Mouse (Mus musculus): ENCODE data around the gene Fth1. TPM values are rescaled to one million over a fixed set of nuclear protein-coding genes. Genes with fewer than 3 reads are reported as not detected.
A peak's percentile ranks its signal among the peaks of the same experiment; 100 is the strongest.

The Fth1 gene
- total and polyA plus RNA-seq, 2 experiments from 2014 or later, result 524 to 3,148 TPM

- TF ChIP-seq EP300 (IDR thresholded peaks at IDR 0.05; ENCODE audit: low read depth) (no peak), CTCF (IDR thresholded peaks at IDR 0.05; ENCODE audit: low read depth) (no peak)
- H3K4me2 ChIP-seq (ENCODE audit: low read depth, low read length), result no peak overlapping the region
- DNase-seq (ENCODE audit: low spot score) (no peak), ATAC-seq (ENCODE audit: insufficient read depth, low read depth) (no peak)
- peaks cover 24% of the 10 kb centered on the region for H3K36me3 ChIP-seq (replicated peaks; ENCODE audit: control insufficient read depth, insufficient read depth, low read length)
- no peaks in the 10 kb centered on the region for H3K27me3 ChIP-seq (ENCODE audit: control insufficient read depth, insufficient read depth, low read length)
- H3K4me3 ChIP-seq (ENCODE audit: low read depth, low read length), result no peak overlapping the region
- H3K27ac ChIP-seq (ENCODE audit: low read depth), result no peak overlapping the region
- H3K9ac ChIP-seq (replicated peaks; ENCODE audit: low read depth, low read length), result no peak overlapping the region
- H3K9me3 ChIP-seq (replicated peaks; ENCODE audit: control insufficient read depth, low read length), result no peaks in the 10 kb centered on the region
- H3K4me1 ChIP-seq (ENCODE audit: control insufficient read depth, insufficient read depth), result peaks cover 8% of the 10 kb centered on the region; the same call in 1 of the 2 replicates
Measured at GRCm38 (mm10) chr19:9987593-9987992, 7.2 kb downstream of the Fth1 start.

- ATAC-seq (ENCODE audit: insufficient read depth, low read depth), result no peak
- TF ChIP-seq EP300 (IDR thresholded peaks at IDR 0.05; ENCODE audit: low read depth) (no peak), CTCF (IDR thresholded peaks at IDR 0.05; ENCODE audit: low read depth) (peak; percentile 68)
- H3K4me2 ChIP-seq (ENCODE audit: low read depth, low read length), result no peak overlapping the region
- no peaks in the 10 kb centered on the region for H3K9me3 ChIP-seq (replicated peaks; ENCODE audit: control insufficient read depth, low read length)
- H3K27me3 ChIP-seq (ENCODE audit: control insufficient read depth, insufficient read depth, low read length), result no peaks in the 10 kb centered on the region
- H3K4me1 ChIP-seq (ENCODE audit: control insufficient read depth, insufficient read depth), result 0 out of 2 replicates have a peak, but pooled peaks cover 2% of the 10 kb centered on the region
- 55% methylated on average over 17 of the region's 17 CpGs for WGBS
- DNase-seq (ENCODE audit: low spot score), result no peak
- no peak overlapping the region for H3K4me3 ChIP-seq (ENCODE audit: low read depth, low read length)
- H3K36me3 ChIP-seq (replicated peaks; ENCODE audit: control insufficient read depth, insufficient read depth, low read length), result peaks cover 21% of the 10 kb centered on the region
- H3K9ac ChIP-seq (replicated peaks; ENCODE audit: low read depth, low read length), result no peak overlapping the region
- H3K27ac ChIP-seq (ENCODE audit: low read depth), result no peak overlapping the region
Measured at GRCm38 (mm10) chr19:9989171-9989883, 8.9 kb downstream of the Fth1 start.

- TF ChIP-seq CTCF (IDR thresholded peaks at IDR 0.05; ENCODE audit: low read depth) (no peak), EP300 (IDR thresholded peaks at IDR 0.05; ENCODE audit: low read depth) (no peak)
- Histone ChIP-seq H3K9me3 (replicated peaks; ENCODE audit: control insufficient read depth, low read length) (no peaks in the 10 kb centered on the region), H3K9ac (replicated peaks; ENCODE audit: low read depth, low read length) (no peak overlapping the region), H3K27me3 (ENCODE audit: control insufficient read depth, insufficient read depth, low read length) (no peaks in the 10 kb centered on the region), H3K36me3 (replicated peaks; ENCODE audit: control insufficient read depth, insufficient read depth, low read length) (peaks cover 15% of the 10 kb centered on the region), H3K27ac (ENCODE audit: low read depth) (no peak overlapping the region), H3K4me1 (ENCODE audit: control insufficient read depth, insufficient read depth) (0 out of 2 replicates have a peak, but pooled peaks cover 2% of the 10 kb centered on the region), H3K4me2 (ENCODE audit: low read depth, low read length) (no peak overlapping the region), H3K4me3 (ENCODE audit: low read depth, low read length) (no peak overlapping the region)
- DNase-seq (ENCODE audit: low spot score) (no peak), ATAC-seq (ENCODE audit: insufficient read depth, low read depth) (no peak)
Measured at GRCm38 (mm10) chr19:9989884-9990256, 9.5 kb downstream of the Fth1 start.

GRCm38 (mm10) chr19:9991304-9991703, 10.9 kb downstream of the Fth1 start:
- Histone ChIP-seq H3K36me3 (replicated peaks; ENCODE audit: control insufficient read depth, insufficient read depth, low read length) (peaks cover 1% of the 10 kb centered on the region; the same call in 1 of the 2 replicates), H3K9ac (replicated peaks; ENCODE audit: low read depth, low read length) (no peak overlapping the region), H3K4me1 (ENCODE audit: control insufficient read depth, insufficient read depth) (0 out of 2 replicates have a peak, but pooled peaks cover 2% of the 10 kb centered on the region), H3K27me3 (ENCODE audit: control insufficient read depth, insufficient read depth, low read length) (no peaks in the 10 kb centered on the region), H3K27ac (ENCODE audit: low read depth) (no peak overlapping the region), H3K9me3 (replicated peaks; ENCODE audit: control insufficient read depth, low read length) (no peaks in the 10 kb centered on the region), H3K4me2 (ENCODE audit: low read depth, low read length) (no peak overlapping the region), H3K4me3 (ENCODE audit: low read depth, low read length) (no peak overlapping the region)
- 28% methylated on average over 5 of the region's 5 CpGs for WGBS
- peak; percentile 73 for DNase-seq (ENCODE audit: low spot score)
- TF ChIP-seq EP300 (IDR thresholded peaks at IDR 0.05; ENCODE audit: low read depth), result no peak
- TF ChIP-seq CTCF (IDR thresholded peaks at IDR 0.05; ENCODE audit: low read depth), result peak; percentile 92
- ATAC-seq (ENCODE audit: insufficient read depth, low read depth), result peak; percentile 24; the same call in 1 of the 2 replicates

GRCm38 (mm10) chr19:9992011-9992958, 11.9 kb downstream of the Fth1 start:
- 55% methylated on average over 26 of the region's 26 CpGs for WGBS
- H3K27ac ChIP-seq (ENCODE audit: low read depth), result no peak overlapping the region
- H3K4me2 ChIP-seq (ENCODE audit: low read depth, low read length), result peak overlapping the region; percentile 46
- H3K36me3 ChIP-seq (replicated peaks; ENCODE audit: control insufficient read depth, insufficient read depth, low read length), result no peaks in the 10 kb centered on the region
- no peak overlapping the region for H3K4me3 ChIP-seq (ENCODE audit: low read depth, low read length)
- no peak overlapping the region for H3K9ac ChIP-seq (replicated peaks; ENCODE audit: low read depth, low read length)
- no peaks in the 10 kb centered on the region for H3K9me3 ChIP-seq (replicated peaks; ENCODE audit: control insufficient read depth, low read length)
- no peaks in the 10 kb centered on the region for H3K27me3 ChIP-seq (ENCODE audit: control insufficient read depth, insufficient read depth, low read length)
- 0 out of 2 replicates have a peak, but pooled peaks cover 2% of the 10 kb centered on the region for H3K4me1 ChIP-seq (ENCODE audit: control insufficient read depth, insufficient read depth)
- peak; percentile 3; the same call in 1 of the 2 replicates for ATAC-seq (ENCODE audit: insufficient read depth, low read depth)
- no peak for DNase-seq (ENCODE audit: low spot score)
- no peak for TF ChIP-seq CTCF (IDR thresholded peaks at IDR 0.05; ENCODE audit: low read depth)
- TF ChIP-seq EP300 (IDR thresholded peaks at IDR 0.05; ENCODE audit: low read depth), result no peak

Data from heart, postnatal 0 days (tissue).